35 mouse cellular contexts compared by ENCODE assay signal in the genomic region with DNA sequence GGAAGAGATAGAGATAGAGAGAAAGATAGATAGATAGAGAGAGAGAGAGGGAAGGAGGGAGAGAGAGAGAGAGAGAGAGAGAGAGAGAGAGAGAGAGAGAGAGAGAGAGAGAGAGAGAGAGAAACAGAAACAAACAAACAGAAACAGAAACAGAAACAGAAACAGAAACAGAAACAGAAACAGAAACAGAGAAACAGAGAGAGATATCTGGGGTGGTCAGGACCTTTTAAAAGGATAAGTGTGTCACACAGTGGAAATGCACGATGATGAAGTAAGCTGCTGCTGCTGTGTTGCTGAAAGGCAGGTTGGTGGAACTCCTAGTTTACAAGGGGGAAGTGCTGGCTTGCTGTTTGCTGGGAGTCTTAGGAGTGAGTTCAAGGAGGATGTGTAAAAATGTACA.
"Had no signal": no experiment of that assay in that cellular context is flagged by ENCODE, and none has a peak within 500 bp of the region (broad histone marks: within the 10 kb centered on the region; RNA-seq: fewer than 3 reads in every experiment).

No protein-coding gene starts in this region.

- H3K4me1 ChIP-seq: heart, embryonic 10.5 days; heart, embryonic 12.5 days; heart, embryonic 13.5 days; heart, embryonic 15.5 days; hindbrain, embryonic 10.5 days; hindbrain, embryonic 12.5 days; hindbrain, embryonic 13.5 days; hindbrain, embryonic 15.5 days; intestine, embryonic 15.5 days; kidney, embryonic 15.5 days had no signal

- DNase-seq: heart, postnatal 10 days; heart, postnatal 14 days; heart, postnatal 36 days; heart, postnatal 4 days; kidney, adult 11 months; kidney, adult 18-20 months; kidney, adult 2 months; kidney, adult 8-10 months; kidney, adult 9 months; kidney, postnatal 10 days; kidney, postnatal 14 days; kidney, postnatal 25 days; kidney, postnatal 36 days; kidney, postnatal 4 days; layer of hippocampus, adult 9-11 months; layer of hippocampus, postnatal 36 days had no signal

- H3K4me3 ChIP-seq: heart, embryonic 10.5 days; heart, embryonic 12.5 days; heart, embryonic 13.5 days; heart, embryonic 15.5 days; hindbrain, embryonic 10.5 days; hindbrain, embryonic 12.5 days; hindbrain, embryonic 13.5 days; hindbrain, embryonic 15.5 days; intestine, embryonic 15.5 days; kidney, embryonic 15.5 days; layer of hippocampus, adult 2 months had no signal

- H3K27ac ChIP-seq: heart, embryonic 10.5 days; heart, embryonic 13.5 days; heart, embryonic 15.5 days; hindbrain, embryonic 10.5 days; hindbrain, embryonic 12.5 days; hindbrain, embryonic 13.5 days; hindbrain, embryonic 14.5 days; hindbrain, embryonic 15.5 days; hindbrain, postnatal 0 days; intestine, embryonic 15.5 days; kidney, embryonic 15.5 days; kidney, postnatal 0 days; layer of hippocampus, adult 2 months had no signal

- H3K27me3 ChIP-seq: heart, embryonic 12.5 days; heart, embryonic 13.5 days; heart, embryonic 15.5 days; hindbrain, embryonic 12.5 days; hindbrain, embryonic 13.5 days; hindbrain, embryonic 15.5 days; intestine, embryonic 15.5 days; kidney, embryonic 15.5 days had no signal

- H3K36me3 ChIP-seq: heart, embryonic 10.5 days; heart, embryonic 12.5 days; heart, embryonic 13.5 days; heart, embryonic 15.5 days; hindbrain, embryonic 10.5 days; hindbrain, embryonic 12.5 days; hindbrain, embryonic 13.5 days; hindbrain, embryonic 15.5 days; intestine, embryonic 15.5 days; kidney, embryonic 15.5 days had no signal

- ATAC-seq: hindbrain, embryonic 16.5 days; hindbrain, postnatal 0 days; inflammation-experienced regulatory T-cells, adult 6 months; intestine, embryonic 15.5 days; intestine, embryonic 16.5 days; intestine, postnatal 0 days had no signal

- H3K4me2 ChIP-seq: heart, embryonic 11.5 days; heart, embryonic 12.5 days; heart, embryonic 13.5 days; heart, embryonic 15.5 days; hindbrain, embryonic 12.5 days; hindbrain, embryonic 13.5 days; hindbrain, embryonic 14.5 days; hindbrain, embryonic 15.5 days; intestine, embryonic 15.5 days; kidney, embryonic 15.5 days had no signal

- H3K9me3 ChIP-seq: heart, embryonic 10.5 days; heart, embryonic 13.5 days; heart, embryonic 15.5 days; hindbrain, embryonic 12.5 days; hindbrain, embryonic 13.5 days; hindbrain, embryonic 15.5 days; intestine, embryonic 15.5 days; kidney, embryonic 15.5 days had no signal

- H3K9ac ChIP-seq: heart, embryonic 12.5 days; heart, embryonic 13.5 days; heart, embryonic 15.5 days; hindbrain, embryonic 12.5 days; hindbrain, embryonic 13.5 days; hindbrain, embryonic 14.5 days; hindbrain, embryonic 15.5 days; intestine, embryonic 15.5 days; kidney, embryonic 15.5 days had no signal
